Mouse (Mus musculus) skeletal muscle tissue, adult 2 months (tissue): ENCODE measurements around the gene Arhgef25.
"Not testable (repeated sequence)": the region's sequence is repeated elsewhere in the genome, so short reads cannot be mapped to it uniquely, and the experiment has no call there.

Source experiments
- DNase-seq: peaks from one replicate; pipeline ENCODE4 v3.0.0-alpha.2; 2012; ENCODE audit warnings: low read depth, low spot score

Gene Arhgef25

DNA sequence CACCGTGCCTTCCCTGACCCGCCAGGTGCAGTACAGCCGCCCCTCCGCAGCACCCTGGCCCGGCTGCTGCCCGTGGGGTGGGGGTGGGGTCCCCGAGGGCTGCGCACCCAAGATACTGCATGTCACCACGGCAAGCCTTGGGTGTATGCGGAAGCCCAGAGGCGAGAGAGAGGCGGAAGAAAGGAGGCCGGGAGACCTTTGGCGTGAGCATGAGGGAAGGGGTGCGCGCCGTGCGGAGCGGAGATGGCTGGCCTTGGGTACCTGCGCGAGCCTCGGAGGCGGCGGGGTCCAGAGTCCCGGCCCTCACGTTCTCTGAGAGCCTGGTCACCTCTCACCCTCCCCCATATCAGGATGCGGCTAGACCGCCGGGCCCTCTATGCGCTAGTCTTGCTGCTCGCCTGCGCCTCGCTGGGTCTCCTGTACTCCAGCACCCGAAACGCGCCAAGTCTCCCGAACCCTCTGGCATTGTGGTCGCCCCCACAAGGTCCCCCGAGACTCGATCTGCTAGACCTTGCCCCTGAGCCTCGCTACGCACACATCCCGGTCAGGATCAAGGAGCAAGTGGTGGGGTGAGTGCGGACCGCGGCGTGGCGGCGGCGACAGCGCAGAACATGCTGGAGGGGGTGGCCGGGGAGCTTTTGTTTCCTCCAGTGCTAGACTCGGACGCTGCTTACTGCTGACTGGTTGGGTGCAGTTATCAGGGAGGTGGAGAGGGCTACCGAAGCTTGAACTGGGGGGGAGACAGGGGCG is 24.1 kb downstream of the Arhgef25 start:
- DNase-seq: no peak

DNA sequence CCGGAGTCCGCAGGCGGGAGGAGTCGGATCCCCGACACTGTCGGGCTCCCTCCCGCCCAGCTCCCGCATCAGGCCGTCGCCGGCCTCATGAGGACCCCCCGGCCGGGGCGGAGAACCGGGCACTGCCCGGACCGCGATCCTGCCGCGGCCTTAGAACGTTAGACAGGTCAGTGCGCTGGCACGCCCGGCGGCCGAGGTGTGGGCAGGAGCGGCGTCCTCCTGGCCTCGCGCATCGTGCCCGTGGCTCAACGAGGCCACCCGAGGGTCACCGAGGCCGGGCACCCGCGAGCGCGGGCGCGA is 24.6 kb downstream of the Arhgef25 start:
- DNase-seq: no peak

DNA sequence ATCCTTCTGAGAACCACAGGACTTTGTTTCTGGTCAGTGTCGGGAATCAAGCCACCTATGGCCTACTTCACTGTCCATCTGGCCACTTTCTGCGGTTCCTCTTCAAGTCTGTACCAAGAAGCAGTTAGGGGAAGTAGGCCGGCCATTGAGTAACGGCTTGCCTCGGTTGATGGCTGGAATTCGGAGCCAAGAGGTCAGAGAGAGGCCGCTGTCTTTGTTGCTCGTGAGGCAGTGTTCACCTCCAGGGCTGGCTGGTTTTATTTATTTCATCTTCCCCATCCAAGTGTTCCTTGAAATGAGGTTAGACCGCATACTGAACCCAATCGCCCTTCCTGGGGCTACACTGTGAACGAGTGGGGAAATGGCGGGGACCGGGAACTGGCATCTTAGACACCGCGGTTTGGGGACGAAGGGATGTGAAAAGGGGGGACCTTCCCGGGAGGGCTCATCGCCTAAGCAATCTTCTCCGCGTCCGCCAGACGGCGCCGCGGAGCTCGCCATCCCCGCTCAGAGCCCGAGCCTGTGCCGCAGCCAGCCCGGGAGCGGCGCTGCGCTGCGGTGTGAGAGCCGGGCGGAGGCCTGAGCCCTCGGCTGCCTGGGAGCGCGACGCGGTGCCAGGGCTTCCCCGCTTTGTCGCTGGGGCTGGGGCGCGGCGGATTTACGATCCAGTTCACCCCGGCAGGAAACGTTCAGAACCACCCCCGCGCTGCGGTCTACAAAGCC is 25.1 kb downstream of the Arhgef25 start, which contains the start of gene B4galnt1:
TSS of gene B4galnt1 (plus strand) at position 595 of the 723 bp plus-strand sequence.
- peak; percentile 52 for DNase-seq

DNA sequence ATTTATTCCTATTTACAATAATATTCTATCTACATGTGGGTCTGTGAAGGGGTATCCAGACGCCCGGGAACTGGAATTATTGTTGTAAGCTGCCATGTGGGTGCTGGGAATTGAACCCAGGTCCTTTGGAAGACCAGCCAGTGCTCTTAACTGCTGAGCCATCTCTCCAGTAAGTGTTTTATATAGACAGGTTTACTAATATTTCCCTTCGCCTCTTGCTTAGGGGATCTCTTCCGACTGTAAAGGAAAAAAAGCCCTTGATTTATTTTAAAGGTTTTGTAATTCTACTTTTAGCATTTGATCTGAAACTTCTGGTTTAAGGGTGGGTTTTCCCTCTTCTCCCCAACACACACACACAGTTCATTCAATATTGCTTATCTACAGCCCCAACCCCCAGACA is 25.7 kb downstream of the Arhgef25 start:
- no peak for DNase-seq

DNA sequence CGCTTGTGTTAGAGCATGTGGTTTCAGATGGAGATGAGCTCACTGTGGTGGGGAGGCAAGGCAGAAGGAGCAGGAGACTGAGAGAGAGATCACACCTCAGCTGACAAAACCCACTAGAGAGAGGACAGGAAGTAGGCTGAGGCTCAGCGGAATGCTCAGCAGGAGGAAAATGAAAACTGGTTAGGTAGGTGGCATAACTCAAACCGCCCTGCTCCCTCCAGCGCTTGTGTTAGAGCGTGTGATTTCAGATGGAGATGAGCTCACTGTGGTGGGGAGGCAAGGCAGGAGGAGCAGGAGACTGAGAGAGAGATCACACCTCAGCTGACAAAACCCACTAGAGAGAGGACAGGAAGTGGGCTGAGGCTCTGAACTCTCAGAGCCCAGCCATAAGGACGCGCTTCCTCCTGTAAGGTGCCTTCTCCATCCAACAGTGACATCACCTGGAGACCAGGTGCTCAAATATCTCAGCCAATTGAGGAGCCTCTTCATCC is 27.1 kb downstream of the Arhgef25 start:
- DNase-seq: not testable (repeated sequence)

DNA sequence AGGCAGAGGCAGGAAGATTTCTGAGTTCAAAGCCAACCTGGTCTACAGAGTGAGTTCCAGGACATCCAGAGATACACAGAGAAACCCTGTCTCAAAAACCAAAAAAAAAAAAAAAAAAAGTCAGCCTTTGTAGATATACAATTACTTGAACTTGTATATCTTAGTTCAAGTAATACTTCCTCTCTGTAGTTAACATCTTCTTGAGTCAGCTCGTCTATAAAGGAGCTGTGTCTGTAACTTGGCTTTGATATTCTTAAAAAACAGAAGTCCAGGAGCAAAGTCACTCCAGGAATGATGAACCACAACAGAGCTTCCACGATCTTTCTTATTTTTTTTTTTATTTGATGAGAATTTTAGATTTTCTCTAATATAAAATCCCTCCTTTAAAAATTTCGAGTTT is 29.2 kb downstream of the Arhgef25 start:
- no peak for DNase-seq

DNA sequence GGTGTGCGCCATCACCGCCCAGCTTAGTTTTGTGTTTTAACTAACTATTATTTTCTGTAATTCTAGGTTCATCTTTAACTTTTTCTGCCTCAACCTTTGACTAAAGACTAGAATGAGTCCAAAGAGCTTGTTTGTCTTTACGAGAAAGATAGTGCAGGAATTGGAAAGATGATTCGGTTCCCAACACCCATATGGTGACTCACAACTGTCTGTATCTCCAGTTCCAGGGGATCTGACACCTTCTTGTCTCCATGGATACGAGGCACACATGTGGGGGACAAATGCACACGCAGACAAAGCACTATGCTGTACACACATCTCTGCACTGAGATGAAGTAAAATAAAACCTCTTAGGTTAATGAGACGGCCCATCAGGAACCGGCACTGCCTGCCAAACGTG is 29.8 kb downstream of the Arhgef25 start:
- DNase-seq: no peak

DNA sequence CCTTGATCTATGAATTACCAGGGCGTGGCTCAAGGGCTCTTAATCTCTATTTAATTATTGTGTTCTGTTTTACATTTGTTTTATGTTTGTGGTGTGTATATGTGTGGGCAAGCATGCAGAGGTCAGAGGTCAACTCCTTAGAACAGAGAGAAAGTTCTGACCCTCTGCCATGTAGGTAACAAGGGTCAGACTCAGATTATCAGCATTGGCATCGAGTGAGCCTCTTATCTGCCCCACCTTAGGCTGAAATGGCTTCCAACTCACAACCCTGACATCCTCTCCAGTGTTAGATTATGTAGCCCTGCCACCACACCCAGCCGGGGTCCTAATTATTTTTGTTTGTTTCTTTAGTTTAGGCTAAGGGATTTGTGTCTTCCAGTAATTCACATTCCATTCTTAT is 31.4 kb downstream of the Arhgef25 start:
- no peak for DNase-seq

DNA sequence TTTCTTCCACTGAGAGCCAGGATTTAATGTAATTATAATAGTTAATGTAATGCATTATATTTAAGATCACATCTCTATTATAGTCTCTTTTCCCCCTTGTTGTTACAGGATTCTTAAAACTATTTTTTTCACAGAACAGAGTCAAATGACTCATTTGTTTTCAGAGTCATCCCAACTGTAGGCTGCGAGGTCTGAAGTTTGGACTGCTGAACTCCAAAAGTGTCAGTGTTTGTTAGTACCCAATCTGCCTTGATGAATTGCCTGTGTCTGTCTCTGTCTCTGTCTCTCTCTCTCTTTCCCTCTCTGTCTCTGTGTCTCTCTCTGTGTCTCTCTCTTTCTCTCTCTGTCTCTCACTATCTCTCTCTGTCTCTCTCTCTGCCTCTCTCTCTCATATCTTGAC is 33.4 kb downstream of the Arhgef25 start:
- no peak for DNase-seq

DNA sequence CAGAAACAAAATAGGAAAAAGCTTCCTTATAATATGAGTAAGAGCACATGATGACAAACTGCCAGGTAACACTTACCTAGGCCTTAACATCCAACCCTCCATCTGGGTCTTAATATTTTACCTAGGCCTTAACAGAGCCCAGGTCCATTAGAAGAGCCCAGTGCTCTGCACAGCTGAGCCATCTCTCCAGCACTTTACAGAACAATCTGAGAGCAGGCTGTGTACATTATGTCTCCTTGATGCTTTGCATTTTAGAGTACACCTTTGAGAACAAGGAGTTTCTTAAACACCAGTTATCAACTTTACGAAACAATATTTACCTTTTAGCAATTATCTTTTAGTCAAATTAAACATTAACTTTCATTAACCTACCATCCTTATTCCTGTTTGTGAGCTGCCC is 33.8 kb downstream of the Arhgef25 start:
- DNase-seq: no peak

DNA sequence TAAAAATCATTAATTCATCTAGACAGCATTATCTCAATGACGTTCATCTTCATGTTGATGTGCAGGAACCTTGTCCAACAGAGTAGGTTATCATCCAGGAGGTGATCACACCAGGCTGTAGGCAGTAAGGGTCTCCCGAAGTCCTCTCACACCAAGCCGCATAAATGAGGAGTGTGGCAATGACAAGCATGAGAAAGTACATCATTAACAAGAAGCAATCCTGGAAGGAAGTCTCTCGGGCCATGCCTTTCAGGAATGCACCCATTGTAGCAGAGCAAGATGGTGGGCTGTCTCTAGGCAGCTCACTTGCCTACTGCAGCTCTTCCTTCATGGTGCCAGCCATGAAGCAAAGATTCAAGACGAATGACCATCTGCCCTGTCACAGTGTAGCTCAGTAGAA is 35.2 kb downstream of the Arhgef25 start:
- DNase-seq: no peak

DNA sequence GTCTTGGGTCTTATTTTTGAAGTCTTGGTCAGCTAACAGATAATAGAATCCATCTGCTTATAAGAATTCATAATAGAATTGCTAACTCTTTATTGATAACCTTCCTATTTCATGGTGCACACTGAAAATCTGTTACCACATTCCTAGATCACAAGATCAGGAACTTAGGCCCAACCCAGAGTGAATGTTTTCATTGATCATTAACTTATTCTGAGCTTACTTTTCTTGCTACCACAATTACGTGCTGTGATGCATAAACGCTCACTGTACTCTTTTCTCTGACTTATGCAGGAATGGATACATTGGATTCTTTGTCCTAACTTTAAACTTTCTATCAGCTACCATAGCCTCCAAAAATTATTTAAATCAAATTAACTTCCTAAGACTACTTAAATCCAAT is 35.6 kb downstream of the Arhgef25 start:
- DNase-seq: no peak

DNA sequence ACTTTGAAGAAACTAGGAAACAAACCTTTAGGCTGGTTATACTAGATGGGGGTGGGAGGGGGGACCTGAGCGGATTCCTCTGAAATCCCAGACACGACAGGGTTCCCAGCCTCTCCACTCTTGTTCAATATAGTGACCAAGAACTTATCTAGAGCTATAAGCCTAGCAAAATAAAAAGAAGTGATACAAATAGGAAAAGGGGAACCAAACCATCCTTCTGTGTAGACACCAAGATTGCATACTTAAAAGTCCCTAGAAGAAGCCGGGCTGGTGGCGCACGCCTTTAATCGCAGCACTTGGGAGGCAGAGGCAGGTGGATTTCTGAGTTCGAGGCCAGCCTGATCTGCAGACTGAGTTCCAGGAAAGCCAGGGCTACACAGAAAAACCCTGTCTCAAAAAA is 36.6 kb downstream of the Arhgef25 start:
- DNase-seq: no peak

DNA sequence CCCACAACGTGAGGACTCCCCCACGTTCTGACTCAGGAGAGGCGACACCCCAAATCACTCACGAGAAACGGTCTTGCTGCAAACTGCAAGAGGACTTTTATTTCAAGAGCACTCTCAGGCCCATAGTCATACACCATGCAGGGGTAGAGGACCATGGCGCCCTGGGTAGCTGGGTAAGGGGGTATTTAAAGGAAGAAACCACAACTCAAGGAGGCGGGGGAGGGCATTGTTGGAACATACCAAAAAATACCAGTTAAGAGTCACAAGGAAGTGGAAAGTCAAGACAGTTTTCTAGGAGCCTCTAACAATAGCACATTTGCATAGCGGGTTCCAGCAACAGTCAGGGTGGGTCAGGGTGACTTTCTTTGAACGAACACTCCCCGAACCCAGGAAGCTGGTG is 37.3 kb downstream of the Arhgef25 start:
- DNase-seq: not testable (repeated sequence)

DNA sequence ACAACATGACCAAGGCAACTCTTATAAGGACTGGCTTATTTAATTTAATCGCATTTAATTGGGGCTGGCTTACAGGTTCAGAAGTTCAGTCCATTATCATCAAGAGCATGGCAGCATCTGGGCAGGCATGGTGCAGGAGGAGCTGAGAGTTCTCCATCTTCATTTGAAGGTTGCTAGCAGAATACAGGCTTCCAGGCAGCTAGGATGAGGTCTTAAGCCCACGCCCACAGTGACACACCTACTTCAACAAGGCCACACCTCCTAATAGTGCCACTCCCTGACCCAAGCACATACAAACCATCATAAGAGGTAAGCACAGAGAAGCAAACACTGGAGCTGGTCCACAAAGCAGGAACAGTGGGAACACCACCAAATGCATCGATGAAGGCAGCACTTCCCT is 38.6 kb downstream of the Arhgef25 start:
- DNase-seq: not testable (repeated sequence)

DNA sequence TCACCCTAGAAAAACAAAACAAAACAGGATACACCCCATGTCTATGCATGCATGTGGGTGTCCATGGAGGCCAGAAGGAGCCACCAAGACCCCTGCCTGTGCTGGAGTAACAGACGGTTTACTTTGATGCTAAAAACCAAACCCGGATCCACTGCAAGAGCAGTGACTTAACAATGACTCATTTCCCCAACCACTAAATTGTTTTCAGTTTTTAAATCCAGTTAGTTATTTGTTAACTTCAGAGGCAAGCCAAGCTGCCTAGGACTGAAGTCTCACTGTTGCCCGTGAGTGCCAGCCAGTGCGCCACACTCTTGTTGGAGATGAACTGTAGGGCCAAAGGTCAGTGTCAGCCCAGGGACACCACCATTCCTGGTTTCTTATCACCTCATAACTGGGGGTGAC is 39.4 kb downstream of the Arhgef25 start:
- no peak for DNase-seq

DNA sequence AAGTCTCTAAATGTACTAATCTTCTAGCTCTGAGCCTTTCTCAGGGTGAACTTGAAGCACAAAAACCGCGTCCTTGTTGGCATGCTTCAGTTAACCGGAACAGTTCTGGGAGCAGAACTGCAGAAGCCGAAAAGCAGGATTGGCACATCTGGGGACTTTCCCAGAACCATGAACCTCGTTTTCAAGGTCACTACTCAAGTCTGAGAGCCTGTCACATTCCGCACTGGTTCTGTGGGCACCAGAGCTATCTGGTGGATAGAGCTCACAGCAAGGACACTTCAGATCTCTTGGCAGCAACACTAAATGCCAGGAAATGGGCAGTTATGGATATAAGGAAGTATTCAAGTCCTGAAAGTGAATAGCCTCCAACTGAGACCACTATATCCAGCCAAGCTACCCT is 42.7 kb downstream of the Arhgef25 start:
- DNase-seq: no peak

DNA sequence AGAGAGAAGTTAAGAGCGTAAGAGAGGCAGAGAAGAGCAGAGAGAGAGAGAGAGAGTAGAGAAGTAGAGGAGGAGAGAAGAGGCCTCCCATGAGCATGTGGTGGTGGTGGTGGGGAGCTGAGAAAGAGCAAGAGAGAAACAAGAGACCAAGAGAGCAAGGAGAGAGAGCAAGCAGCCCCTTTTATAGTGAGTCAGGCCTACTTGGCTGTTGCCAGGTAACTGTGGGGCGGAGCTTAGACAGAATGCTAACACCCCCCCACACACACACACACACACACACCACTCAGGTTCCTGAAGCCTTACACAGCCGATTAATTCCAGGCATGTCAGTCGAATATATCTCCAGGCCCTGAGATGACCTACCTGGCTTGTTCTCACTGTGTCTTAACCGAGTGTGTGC is 44.6 kb downstream of the Arhgef25 start:
- no peak for DNase-seq

DNA sequence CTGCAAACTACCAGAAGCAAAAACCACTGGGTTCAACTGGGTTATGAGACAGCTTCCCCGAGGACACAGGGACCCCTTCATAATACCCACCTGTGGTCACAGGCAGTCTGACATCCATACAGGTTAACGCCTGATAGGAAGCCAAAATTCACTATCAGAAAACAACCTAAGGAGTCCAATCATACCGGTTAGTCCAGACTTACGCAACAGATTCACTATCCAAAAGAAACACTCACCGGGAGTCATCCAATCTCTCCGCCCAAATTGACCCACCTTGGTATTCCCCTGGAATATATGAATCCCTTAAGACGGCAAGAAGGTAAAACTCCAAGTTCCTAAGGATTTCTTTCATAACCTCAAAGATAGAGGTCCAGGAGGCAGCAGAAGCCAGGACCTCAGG is 45.3 kb downstream of the Arhgef25 start:
- no peak for DNase-seq

DNA sequence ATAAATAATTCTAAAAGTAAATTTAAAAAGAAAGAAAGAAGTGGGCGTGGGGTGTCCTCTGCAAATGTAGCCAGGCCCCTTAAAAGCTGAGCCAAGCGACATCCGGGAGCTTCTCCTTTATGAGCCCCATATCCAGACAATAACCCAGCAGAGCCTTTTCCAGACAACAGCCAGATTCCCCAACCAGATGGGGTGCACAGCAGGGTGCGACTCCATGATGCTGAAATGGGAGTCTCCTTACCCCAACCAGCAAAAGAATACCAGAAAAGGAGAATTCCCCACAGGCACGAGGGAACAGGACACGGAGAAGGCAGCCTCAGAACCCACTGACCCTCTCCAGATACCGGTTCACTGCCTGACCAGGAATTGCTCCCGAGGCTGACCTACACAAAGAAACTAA is 46.7 kb downstream of the Arhgef25 start:
- no peak for DNase-seq

DNA sequence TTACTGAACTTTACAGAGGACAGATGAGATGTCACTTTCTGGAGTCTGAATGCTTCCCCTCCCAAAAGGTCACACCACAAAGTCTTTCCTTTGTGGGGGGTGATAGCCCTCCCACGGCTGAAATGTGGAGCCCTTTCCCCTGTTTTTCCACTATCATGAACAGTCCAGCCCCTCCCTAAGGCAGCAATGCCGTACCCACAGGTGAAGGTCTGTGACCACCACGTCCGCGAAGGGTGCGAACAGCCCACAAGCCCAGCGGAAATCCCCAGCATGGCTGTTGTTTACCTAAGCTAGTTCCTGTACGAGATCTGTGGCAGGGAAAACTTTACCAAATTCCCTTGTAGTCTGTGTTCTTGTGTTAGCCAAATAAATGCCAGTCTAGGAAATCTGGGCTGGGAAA is 48.4 kb downstream of the Arhgef25 start:
- no peak for DNase-seq

DNA sequence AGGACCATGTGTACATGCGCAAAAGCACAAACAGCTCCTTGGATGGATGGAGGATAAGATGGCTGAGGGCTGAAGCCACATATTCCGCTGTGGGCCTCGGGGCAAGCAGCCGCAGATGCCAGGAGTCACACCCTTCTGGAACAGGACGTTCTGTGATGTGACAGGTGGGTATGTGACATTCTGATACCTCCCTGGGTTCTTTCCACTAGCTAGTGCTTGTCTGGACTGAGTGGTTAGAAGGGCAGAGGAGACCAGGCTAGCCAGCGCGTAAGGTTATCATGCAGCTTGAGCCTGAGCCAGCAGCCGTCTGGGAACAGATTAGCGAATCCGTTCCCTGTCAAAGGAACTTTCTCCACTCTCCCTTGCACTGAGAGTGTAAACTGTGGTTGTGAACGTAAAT is 48.9 kb downstream of the Arhgef25 start:
- no peak for DNase-seq
